Mouse (Mus musculus): ENCODE measurements around the gene St3gal3.

The St3gal3 gene

GRCm38 (mm10) chr4:118089939-118090338 lies 44.8 kb downstream of the St3gal3 start:
- DNase-seq (ENCODE audit: low spot score), result peak; percentile 11

- DNase-seq (ENCODE audit: low spot score), result no peak
Observed at GRCm38 (mm10) chr4:118088771-118089170, 45.9 kb downstream of the St3gal3 start.

- DNase-seq (ENCODE audit: low spot score), result no peak
Observed at GRCm38 (mm10) chr4:118085025-118085424, 49.7 kb downstream of the St3gal3 start.

GRCm38 (mm10) chr4:118083217-118083951 lies 51.3 kb downstream of the St3gal3 start:
- DNase-seq (ENCODE audit: low spot score), result peak; percentile 79

GRCm38 (mm10) chr4:118081608-118082331 lies 52.9 kb downstream of the St3gal3 start:
- no peak for DNase-seq (ENCODE audit: low spot score)

GRCm38 (mm10) chr4:118080481-118080880 lies 54.2 kb downstream of the St3gal3 start:
- no peak for DNase-seq (ENCODE audit: low spot score)

GRCm38 (mm10) chr4:118079195-118079594 lies 55.5 kb downstream of the St3gal3 start:
- DNase-seq (ENCODE audit: low spot score), result no peak

- no peak for DNase-seq (ENCODE audit: low spot score)
Observed at GRCm38 (mm10) chr4:118078576-118078975, 56.1 kb downstream of the St3gal3 start.

- DNase-seq (ENCODE audit: low spot score), result no peak
Observed at GRCm38 (mm10) chr4:118077293-118077752, 57.4 kb downstream of the St3gal3 start.

GRCm38 (mm10) chr4:118076648-118077047 lies 58.1 kb downstream of the St3gal3 start:
- DNase-seq (ENCODE audit: low spot score), result no peak

- no peak for DNase-seq (ENCODE audit: low spot score)
Observed at GRCm38 (mm10) chr4:118075343-118075742, 59.4 kb downstream of the St3gal3 start.

- DNase-seq (ENCODE audit: low spot score), result no peak
Observed at GRCm38 (mm10) chr4:118074236-118074635, 60.5 kb downstream of the St3gal3 start.

- DNase-seq (ENCODE audit: low spot score), result no peak
Observed at GRCm38 (mm10) chr4:118073128-118073527, 61.6 kb downstream of the St3gal3 start.

- DNase-seq (ENCODE audit: low spot score), result no peak
Observed at GRCm38 (mm10) chr4:118071891-118072290, 62.8 kb downstream of the St3gal3 start.

GRCm38 (mm10) chr4:118070255-118071234 lies 64.2 kb downstream of the St3gal3 start:
- DNase-seq (ENCODE audit: low spot score), result no peak

GRCm38 (mm10) chr4:118061809-118062463 lies 72.8 kb downstream of the St3gal3 start:
- DNase-seq (ENCODE audit: low spot score), result peak; percentile 57

GRCm38 (mm10) chr4:118060915-118061530 lies 73.7 kb downstream of the St3gal3 start:
- DNase-seq (ENCODE audit: low spot score), result no peak

- no peak for DNase-seq (ENCODE audit: low spot score)
Observed at GRCm38 (mm10) chr4:118059816-118060475, 74.8 kb downstream of the St3gal3 start.

GRCm38 (mm10) chr4:118058116-118058677 lies 76.5 kb downstream of the St3gal3 start:
- DNase-seq (ENCODE audit: low spot score), result peak; percentile 37

GRCm38 (mm10) chr4:118057076-118057475 lies 77.6 kb downstream of the St3gal3 start:
- no peak for DNase-seq (ENCODE audit: low spot score)

Data from MN1 (cell line).